Mouse (Mus musculus) kidney, postnatal 0 days (tissue): ENCODE data around the gene Arf3. TPM values are rescaled to one million over a fixed set of nuclear protein-coding genes. Genes with fewer than 3 reads are reported as not detected.
A peak's percentile ranks its signal among the peaks of the same experiment; 100 is the strongest.

ENCODE experiments used
- ATAC-seq: fragments of 200-750 bp; cut with Nextera tagmentation; replicated peaks from 2 replicates; pipeline ENCODE4 v1.8.0; 2017; ENCODE audit warnings: low read depth, moderate number of reproducible peaks, moderate TSS enrichment, moderate library complexity; ENCODE audit not compliant: low FRiP score
- DNase-seq: peaks from one replicate; pipeline ENCODE4 v3.0.0-alpha.2; 2016; ENCODE audit warnings: low spot score
- H3K27ac ChIP-seq: fragments of 300-500 bp; sonication (generic); 2 replicates; pipeline ENCODE4 v1.5.1; 2014; ENCODE audit warnings: mild to moderate bottlenecking
- H3K27me3 ChIP-seq: fragments of 300-500 bp; sonication (generic); 2 replicates; pipeline ENCODE4 v1.6.1; 2014; ENCODE audit warnings: low read length, mixed read lengths; ENCODE audit not compliant: insufficient read depth
- H3K36me3 ChIP-seq: fragments of 300-500 bp; sonication (generic); 2 replicates; pipeline ENCODE4 v1.6.1; 2014; ENCODE audit warnings: low read length, mixed read lengths; ENCODE audit not compliant: insufficient read depth
- H3K4me1 ChIP-seq: fragments of 300-500 bp; sonication (generic); replicated peaks from 2 replicates; pipeline ENCODE4 v1.6.1; 2014; ENCODE audit warnings: antibody characterized with exemption, low read length, mixed read lengths; ENCODE audit not compliant: insufficient read depth
- H3K4me2 ChIP-seq: fragments of 300-500 bp; sonication (generic); 2 replicates; pipeline ENCODE4 v1.6.1; 2014; ENCODE audit warnings: mild to moderate bottlenecking, low read length, moderate library complexity, mixed read lengths
- H3K4me3 ChIP-seq: fragments of 300-500 bp; sonication (generic); replicated peaks from 2 replicates; pipeline ENCODE4 v1.5.1; 2014; ENCODE audit warnings: low read depth, low read length
- H3K9ac ChIP-seq: fragments of 300-500 bp; sonication (generic); 2 replicates; pipeline ENCODE4 v1.6.1; 2014; ENCODE audit warnings: low read depth, low read length
- H3K9me3 ChIP-seq: fragments of 300-500 bp; sonication (generic); replicated peaks from 2 replicates; pipeline ENCODE4 v1.6.1; 2016; ENCODE audit warnings: low read length, inconsistent platforms, mixed read lengths
- CTCF ChIP-seq: IDR thresholded peaks from 2 replicates; pipeline ENCODE4 v1.5.1; 2016; ENCODE audit warnings: antibody characterized with exemption, low read depth, mild to moderate bottlenecking, moderate library complexity
- WGBS: fragments of 180-500 bp; shearing (Covaris S2); extraction: QIAGEN DNeasy Blood & Tissue Kit; methylation state at CpG from one replicate; pipeline ENCODE4 v1.1.7; 2014; 5-methylcytosine and 5-hydroxymethylcytosine counted together
- polyA plus RNA-seq: library from polyadenylated mRNA; unstranded; fragments of >200 nt; fragmentation: Nextera tagmentation; extraction: Ambion mirVana; gene quantifications from 2 replicates; pipeline ENCODE4 v1.2.1, GENCODE M21; 2015

Gene Arf3
- polyA plus RNA-seq, 1 experiment from 2014 or later: 39.6 TPM

DNA sequence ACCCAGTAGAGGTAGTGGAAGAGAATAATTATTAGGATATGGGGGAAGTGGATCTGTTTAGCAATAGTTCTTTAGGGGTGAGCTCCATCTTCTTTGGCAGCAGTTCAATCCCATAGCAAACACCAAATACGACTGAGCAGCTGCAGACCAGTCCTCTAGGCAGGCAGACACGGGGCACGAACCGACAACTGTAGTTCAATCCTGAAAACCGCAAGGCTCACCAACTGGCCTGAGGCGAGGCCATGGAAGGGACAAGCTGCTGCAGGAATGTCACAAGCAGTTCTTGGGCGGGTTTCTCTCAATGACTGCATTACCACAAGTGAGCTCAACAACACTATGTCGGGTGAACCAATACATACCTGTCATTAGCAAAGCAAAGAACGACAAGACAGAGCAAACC lies 58.7 kb downstream of the Arf3 start:
- no peak overlapping the region for H3K4me2 ChIP-seq
- DNase-seq (no peak), ATAC-seq (no peak)
- H3K9ac ChIP-seq: no peak overlapping the region
- H3K4me3 ChIP-seq: no peak overlapping the region
- H3K36me3 ChIP-seq: no peaks in the 10 kb centered on the region
- no peaks in the 10 kb centered on the region for H3K4me1 ChIP-seq
- H3K27ac ChIP-seq: no peak overlapping the region
- whole genome bisulfite sequencing: 58% methylated on average over 9 of the region's 9 CpGs
- no peak for TF ChIP-seq CTCF
- peaks cover 18% of the 10 kb centered on the region for H3K27me3 ChIP-seq
- H3K9me3 ChIP-seq: no peaks in the 10 kb centered on the region

DNA sequence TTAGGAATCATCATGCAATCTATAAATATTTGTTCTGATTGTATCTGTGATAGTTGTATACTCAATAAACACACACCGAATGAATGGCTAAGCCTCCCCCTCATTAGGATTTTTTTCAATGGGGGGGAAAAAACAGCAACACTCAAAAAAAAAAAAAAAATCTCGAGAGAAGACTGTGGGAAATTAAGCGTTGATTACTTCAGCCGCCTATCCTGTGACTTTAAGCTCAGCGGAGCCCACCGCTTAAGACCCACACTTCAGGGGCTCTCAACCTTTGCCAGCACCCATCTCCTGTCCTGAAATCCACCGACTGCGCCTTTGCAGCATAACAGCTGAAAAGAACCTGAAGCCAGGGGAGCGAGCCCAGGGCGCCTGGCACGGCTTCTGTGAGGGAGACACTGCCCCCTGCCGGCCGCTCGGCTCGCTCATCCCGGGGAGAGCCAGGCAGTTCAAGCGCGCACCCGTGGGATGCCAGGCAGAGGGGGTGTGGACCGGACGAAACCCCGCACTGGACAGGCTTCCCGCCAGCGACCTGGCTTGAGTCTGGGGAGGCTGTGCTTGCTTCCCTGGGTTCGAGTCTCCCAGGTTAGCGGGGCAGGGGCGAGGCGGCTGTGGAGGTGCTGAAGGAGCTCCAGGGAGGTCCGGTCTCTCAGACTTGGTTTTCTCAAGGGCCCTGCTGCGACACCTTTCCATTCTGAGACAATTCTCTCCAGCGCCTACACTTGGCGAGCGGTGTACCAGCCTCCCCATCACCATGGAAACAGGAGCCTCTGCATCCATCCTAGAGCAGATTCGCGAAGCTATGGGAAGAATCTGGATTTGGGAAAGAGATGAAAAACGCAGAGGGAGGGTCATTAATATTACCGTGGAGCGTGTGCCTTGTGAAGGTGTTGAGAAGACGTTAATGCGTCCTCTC lies 63.6 kb downstream of the Arf3 start:
- WGBS: 6% methylated on average over 40 of the region's 40 CpGs
- H3K27me3 ChIP-seq: peaks cover 18% of the 10 kb centered on the region
- ATAC-seq: peak; percentile 66; the same call in 1 of the 2 replicates
- TF ChIP-seq CTCF: peak; percentile 94
- H3K36me3 ChIP-seq: no peaks in the 10 kb centered on the region
- peak; percentile 89 for DNase-seq
- H3K9ac ChIP-seq: no peak overlapping the region
- 0 out of 2 replicates have a peak, but pooled peaks cover 3% of the 10 kb centered on the region for H3K4me1 ChIP-seq
- H3K4me3 ChIP-seq: peak overlapping the region; percentile 20; the same call in 1 of the 2 replicates
- peak overlapping the region; percentile 54 for H3K4me2 ChIP-seq
- no peaks in the 10 kb centered on the region for H3K9me3 ChIP-seq
- no peak overlapping the region for H3K27ac ChIP-seq

DNA sequence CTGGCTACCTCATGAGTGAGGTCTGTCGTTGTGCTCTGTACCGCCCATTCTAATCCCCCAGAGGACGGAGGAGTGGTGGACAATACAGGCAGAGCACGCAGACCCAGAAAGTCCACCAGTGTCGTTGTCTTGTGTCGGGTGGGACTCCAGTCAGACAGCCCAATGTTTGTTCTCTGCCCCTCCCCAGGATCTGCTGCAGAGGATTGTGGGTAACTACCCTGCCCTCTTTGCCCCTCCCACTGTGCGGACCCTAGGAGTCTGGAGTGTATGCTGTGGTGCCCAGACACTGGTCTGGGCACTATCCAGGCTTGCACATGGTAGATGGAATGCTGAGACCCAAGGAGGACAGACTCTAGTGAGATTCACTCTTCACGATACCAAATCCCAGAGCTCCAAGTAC lies 66.8 kb downstream of the Arf3 start:
- H3K27ac ChIP-seq: no peak overlapping the region
- H3K4me1 ChIP-seq: peaks cover 9% of the 10 kb centered on the region; the same call in 1 of the 2 replicates
- ATAC-seq: no peak
- no peaks in the 10 kb centered on the region for H3K9me3 ChIP-seq
- TF ChIP-seq CTCF: no peak
- no peaks in the 10 kb centered on the region for H3K36me3 ChIP-seq
- WGBS: 55% methylated on average over 8 of the region's 8 CpGs
- no peak for DNase-seq
- H3K4me2 ChIP-seq: no peak overlapping the region
- peaks cover 15% of the 10 kb centered on the region for H3K27me3 ChIP-seq
- no peak overlapping the region for H3K4me3 ChIP-seq
- no peak overlapping the region for H3K9ac ChIP-seq

- Histone ChIP-seq H3K9ac (no peak overlapping the region), H3K4me1 (peaks cover 9% of the 10 kb centered on the region; the same call in 1 of the 2 replicates), H3K27me3 (peaks cover 10% of the 10 kb centered on the region), H3K4me3 (no peak overlapping the region), H3K4me2 (no peak overlapping the region), H3K9me3 (no peaks in the 10 kb centered on the region), H3K36me3 (no peaks in the 10 kb centered on the region), H3K27ac (no peak overlapping the region)
- ATAC-seq (no peak), DNase-seq (no peak)
- no peak for TF ChIP-seq CTCF
- 32% methylated on average over 9 of the region's 9 CpGs for WGBS
Measured at GRCm38 (mm10) chr15:98695726-98696125, 67.3 kb downstream of the Arf3 start.

DNA sequence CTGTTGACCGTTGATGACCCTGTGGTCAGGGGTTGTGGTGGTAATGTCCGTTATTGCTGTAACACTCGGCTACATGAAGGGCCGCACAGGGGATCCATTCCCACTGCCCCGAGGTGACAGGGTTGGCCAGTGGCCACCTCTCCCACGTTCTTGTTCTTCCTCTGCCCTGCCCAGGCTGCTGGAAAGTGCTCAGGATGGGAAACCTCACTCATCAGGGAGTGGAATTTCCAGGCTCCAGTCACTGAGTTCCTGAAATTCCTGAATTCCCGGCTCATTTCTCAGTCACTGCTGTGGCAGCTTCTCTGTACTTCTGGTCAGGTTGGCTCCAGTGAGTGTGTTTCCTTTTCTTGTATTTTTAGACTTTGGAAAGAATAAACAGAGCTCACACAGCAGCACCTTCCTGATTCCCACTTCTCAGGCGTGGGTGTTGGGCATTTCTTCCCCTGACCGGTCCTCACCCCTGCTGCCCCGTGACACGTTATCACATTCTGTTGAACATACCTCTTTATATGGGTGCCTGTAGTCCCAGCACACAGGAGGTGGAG lies 70.8 kb downstream of the Arf3 start:
- no peaks in the 10 kb centered on the region for H3K27me3 ChIP-seq
- no peak for ATAC-seq
- H3K9me3 ChIP-seq: no peaks in the 10 kb centered on the region
- 20% methylated on average over 11 of the region's 11 CpGs for WGBS
- no peak overlapping the region for H3K4me3 ChIP-seq
- H3K4me1 ChIP-seq: peaks cover 9% of the 10 kb centered on the region; the same call in 1 of the 2 replicates
- H3K36me3 ChIP-seq: no peaks in the 10 kb centered on the region
- H3K27ac ChIP-seq: no peak overlapping the region
- no peak overlapping the region for H3K9ac ChIP-seq
- DNase-seq: peak; percentile 68
- H3K4me2 ChIP-seq: no peak overlapping the region
- TF ChIP-seq CTCF: no peak

- no peak overlapping the region for H3K4me2 ChIP-seq
- no peak overlapping the region for H3K9ac ChIP-seq
- no peaks in the 10 kb centered on the region for H3K36me3 ChIP-seq
- H3K4me1 ChIP-seq: peaks cover 9% of the 10 kb centered on the region; the same call in 1 of the 2 replicates
- ATAC-seq: no peak
- no peak overlapping the region for H3K27ac ChIP-seq
- 32% methylated on average over 7 of the region's 7 CpGs for WGBS
- H3K27me3 ChIP-seq: no peaks in the 10 kb centered on the region
- no peak for DNase-seq
- no peak for TF ChIP-seq CTCF
- no peak overlapping the region for H3K4me3 ChIP-seq
- no peaks in the 10 kb centered on the region for H3K9me3 ChIP-seq
Measured at GRCm38 (mm10) chr15:98691486-98692147, 71.4 kb downstream of the Arf3 start.
